Mouse (Mus musculus) cerebellum, adult 2 months (tissue): ENCODE measurements around the gene Cnn2.

ENCODE experiments used
- CTCF ChIP-seq: fragments of 200-500 bp; IDR thresholded peaks from 2 replicates; pipeline ENCODE4 v1.5.1; 2011; ENCODE audit warnings: low read depth, mild to moderate bottlenecking, control low read depth, low read length, moderate library complexity, borderline replicate concordance; ENCODE audit not compliant: insufficient read depth
- POLR2A ChIP-seq: fragments of 200-500 bp; IDR thresholded peaks from 2 replicates; pipeline ENCODE4 v1.6.1; 2011; ENCODE audit warnings: low read length, control low read depth, borderline replicate concordance; ENCODE audit not compliant: insufficient read depth

DNA sequence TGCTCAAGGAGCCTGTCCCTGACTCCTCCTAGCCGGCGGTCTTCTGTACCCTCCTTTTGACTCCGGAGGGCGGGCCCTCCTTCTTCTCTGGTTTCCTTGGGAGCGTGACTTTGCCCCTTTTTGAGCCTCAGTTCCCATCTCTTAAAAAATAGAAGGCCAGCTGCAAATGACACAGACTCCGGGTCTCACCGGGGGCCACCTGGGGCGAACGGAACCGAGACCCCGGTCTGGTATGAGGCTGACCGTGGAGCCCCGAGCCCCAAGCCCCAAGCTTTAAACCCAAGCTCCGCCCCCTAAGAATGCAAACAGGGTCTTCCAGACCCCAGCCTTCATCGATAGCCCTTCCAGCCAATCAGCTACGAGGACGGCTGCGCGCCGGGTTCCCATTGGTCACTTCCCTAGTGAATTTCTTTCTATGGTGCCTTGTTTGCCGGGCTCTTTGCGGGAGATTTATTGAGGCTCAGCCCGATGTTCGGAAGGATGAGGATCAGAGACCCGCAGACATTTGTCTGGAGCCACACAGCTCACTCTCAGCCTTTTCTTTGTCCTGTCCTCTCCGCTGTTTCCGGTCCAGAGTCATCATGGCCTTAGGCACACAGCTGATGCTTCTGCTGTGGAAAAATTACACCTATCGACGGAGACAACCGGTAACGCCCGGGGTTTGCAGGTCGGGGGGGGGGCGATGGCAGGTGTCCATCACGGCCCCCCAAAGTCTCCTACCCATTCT lies 8.8 kb downstream of the Cnn2 start:
- no peak for TF ChIP-seq CTCF
- TF ChIP-seq POLR2A: no peak
